Mouse (Mus musculus) cerebellum, adult 11-12 months (tissue): ENCODE measurements around the gene Fars2.
"Not testable (repeated sequence)": the region's sequence is repeated elsewhere in the genome, so short reads cannot be mapped to it uniquely, and the experiment has no call there.

Experiments
- DNase-seq: peaks from one replicate; pipeline ENCODE4 v3.0.0; 2022

The Fars2 gene

DNA sequence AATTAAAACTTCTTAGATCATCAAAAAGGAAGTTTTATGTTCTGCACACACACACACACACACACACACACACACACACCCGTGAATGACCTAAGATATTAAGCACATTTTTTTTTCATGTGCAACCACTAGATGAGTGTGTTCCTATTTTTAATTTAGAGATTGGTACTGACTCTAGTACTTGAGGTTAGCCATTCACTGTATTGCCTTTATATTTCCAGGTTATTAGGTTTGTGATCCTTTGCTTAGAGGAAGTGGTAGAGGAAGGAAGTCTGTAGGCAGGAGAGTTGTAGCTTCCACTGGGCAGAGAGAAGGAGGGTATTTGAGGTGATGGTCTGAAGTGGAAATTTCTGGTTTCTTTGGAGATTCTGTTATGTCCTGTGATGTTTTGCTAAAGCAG lies 28.4 kb downstream of the Fars2 start:
- DNase-seq: no peak

DNA sequence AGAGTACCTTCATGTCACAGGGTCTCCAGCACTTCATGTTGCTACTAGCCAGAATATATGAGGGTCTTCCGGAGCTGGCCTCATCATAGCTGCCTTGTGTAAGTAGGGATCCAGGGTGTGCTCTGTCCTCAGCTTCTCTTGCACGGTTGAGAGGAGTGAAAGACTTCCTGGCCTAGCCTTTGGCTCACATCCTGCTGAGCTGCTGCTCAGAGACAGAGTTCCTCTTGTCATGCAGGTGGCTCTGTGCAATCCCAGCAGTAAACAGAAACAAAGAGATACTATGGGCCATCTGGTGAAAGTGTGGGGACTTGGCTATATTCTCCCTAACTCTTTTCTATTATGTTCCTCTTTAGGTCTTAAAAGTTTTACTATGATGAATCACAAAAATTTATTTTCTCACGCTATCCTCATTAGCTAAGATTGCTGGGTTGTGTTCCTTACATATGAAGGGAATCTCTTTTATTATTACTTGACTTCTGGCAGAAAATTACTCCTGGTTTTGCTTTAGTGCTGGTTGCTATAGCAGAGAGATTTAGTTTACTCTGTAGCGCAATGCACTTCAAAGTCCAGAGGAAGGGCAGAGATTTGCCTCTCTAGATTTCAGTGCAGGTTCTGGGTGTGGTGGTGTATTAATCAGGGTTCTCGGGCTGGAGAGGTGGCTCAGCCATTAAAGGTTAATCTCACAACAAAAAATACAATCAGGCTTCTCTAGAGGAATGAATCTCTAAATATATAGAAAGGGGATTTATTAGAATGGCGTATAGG lies 32.1 kb downstream of the Fars2 start:
- peak; percentile 32 for DNase-seq

DNA sequence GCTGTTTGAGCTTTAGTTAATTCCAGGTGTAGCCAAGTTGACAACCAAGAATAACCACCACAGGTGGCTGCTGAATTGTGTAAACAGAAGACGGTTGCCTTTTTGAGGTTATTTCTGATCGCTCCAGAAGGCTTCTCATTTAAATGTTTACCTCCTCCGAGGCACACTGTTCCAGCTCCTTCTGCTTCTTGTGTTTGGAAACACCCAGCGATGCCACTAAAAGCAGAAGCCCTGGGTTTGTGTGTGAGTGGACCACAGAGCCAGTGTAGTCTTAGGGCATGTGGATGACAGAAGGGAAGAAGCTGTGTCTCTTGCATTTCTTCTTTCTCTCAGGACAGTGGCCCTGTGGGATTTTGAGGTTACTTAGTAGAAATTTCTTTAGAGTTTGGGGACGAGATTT lies 33.1 kb downstream of the Fars2 start:
- no peak for DNase-seq

DNA sequence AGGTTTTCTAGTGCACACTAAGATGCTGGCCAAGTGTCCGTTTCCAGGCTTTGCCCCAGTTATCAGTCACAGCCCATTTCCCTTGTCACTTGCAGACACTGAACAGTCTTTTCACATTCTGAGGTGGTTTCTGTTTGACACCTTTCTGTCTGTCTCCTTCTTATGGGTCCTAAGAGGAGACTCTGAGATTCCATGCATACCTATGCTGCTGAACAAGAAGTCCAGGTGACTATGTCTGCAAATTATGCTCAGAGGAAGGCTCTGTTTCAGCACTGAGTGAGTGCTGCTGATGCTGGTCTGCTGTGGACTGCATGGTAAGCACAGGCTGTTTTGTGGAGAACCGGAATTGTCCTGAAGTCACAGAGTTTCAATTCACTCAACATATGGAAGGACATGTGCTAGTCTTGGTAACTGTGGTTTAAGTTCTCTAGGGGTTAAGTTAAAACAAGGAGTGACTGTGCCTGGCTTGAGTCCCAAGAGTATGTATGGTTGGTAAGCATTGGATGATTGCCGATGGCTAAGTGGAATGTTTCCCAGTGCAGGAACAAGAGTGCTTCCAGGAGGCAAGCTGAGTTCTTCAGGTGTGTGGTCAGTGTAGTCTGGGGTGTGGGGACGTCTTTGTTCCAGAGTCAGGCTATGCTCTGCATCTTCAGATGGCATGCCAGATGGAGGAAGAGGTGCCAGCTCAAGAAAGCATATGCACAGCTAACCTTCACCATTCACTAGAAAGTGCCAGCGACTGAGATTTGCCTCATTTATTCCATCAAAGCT lies 35.7 kb downstream of the Fars2 start:
- peak; percentile 63 for DNase-seq

DNA sequence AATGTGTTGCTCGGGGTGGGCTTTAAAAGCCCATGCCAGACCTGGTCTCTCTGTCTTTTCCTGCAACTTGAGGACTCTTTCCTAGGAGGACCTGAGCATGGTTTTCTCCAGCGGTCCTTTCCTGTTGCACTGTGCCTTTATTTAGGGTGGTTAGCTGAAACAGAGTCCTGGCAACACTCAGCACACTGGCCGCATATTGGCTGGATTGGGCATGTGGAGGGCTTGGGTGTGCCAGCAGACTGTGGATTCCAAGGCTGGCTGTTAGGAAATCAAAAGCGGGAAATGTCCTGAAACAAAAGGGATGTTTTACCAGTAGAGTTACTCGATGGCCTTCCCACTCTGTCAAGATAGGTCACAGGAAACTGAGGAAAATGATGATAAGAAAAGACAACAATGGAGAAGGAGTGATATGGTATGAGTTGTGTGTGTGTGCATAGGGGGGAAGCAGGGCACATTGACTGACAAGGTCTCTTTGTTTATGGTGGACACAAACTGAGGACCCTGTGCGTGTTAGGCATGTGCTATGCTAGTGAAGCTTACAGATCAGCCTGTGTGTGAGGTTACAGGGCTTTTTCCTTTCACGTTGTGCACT lies 39.2 kb downstream of the Fars2 start:
- DNase-seq: no peak

DNA sequence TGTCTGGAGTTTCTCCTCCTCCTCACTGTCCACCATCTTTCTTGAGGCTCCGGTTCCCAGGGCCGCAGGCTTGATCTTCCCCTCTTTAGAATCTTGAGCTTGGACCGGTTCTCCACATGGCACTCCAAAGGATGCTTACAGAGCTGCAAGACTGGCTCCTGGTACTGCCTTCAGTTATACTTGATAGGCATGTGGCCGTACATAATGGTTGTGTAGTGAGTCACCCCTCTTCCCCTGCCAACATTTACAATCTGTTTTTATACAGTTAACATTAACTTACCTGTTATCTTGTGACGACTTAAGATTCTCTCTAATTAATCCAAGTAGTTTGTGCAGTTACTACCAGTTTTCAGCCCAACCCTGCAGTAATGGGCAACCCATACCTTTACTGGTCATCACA lies 46.2 kb downstream of the Fars2 start:
- no peak for DNase-seq

DNA sequence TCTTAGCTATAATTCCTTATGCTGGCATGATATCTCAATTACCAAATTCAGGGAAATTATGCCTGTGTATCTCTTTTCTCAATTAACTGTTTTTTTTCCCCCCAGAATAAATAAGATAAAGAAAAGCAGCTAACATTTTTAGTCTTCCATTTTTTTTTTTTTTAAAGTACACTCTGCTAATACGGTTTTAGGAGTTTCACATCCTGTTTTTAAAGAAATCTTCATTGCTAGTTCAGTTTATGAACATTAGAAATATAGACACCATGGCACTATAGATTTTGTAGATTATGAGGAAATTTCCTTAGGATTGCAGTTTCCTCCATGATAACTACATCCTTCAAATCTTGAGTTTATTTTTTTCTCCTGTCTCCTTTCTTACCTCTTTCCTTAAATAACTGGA lies 46.7 kb downstream of the Fars2 start:
- no peak for DNase-seq

DNA sequence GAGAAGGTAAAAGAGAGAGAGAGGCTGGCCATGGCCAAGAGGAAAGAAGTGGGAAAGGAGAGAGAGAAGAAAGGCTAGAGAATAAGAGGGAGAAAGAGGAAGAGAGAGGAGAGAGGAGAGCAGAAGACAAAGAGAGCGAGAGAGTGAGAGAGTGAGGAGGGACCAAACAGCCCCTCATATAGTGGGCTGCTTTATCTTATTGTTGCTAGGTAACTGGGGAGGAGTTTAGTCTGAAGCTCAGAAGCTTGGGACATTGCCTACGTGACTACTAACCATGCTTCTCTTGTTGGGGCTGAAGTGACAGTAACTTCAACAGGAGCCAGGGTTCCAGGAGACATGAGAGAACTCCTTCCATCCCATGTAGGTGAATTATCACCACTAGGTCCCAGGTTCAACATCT lies 55.8 kb downstream of the Fars2 start:
- not testable (repeated sequence) for DNase-seq

DNA sequence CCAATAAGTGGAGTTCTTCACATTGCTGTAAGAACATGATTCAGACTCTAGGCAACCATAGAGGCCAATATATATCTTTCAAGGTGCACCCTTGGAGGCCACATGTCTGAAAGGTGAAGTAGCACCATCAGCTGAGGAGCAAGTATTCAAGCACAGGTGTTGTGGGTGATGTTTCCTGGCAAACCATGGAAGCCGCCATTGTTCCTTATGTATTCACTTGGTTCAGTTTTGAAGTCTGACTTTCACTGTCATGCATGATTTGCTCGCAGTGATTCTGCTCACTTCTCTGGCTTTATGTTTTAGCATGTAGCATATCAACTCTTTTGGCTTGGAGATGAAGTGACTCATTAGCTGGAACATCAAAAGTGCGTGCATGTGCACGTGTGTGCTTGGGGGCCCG lies 56.9 kb downstream of the Fars2 start:
- no peak for DNase-seq

DNA sequence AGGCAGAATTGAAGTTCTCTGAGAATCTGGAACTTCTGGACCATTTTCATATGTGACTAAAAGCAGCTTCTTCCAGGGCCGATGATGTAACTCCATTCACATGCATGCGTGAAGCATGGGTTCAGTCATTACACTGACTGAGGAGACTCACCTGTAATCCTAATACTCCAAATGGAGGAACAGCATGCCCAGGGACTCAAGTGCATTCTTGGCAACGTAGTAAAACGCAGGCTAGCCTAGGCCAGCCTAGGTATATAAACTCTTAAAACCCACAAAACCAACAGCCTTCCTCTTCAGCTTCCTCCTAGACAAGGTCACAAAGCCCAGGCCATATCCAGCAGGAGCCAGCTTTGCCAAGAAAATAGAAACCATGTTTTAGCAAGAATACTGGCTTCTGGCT lies 57.6 kb downstream of the Fars2 start:
- no peak for DNase-seq

DNA sequence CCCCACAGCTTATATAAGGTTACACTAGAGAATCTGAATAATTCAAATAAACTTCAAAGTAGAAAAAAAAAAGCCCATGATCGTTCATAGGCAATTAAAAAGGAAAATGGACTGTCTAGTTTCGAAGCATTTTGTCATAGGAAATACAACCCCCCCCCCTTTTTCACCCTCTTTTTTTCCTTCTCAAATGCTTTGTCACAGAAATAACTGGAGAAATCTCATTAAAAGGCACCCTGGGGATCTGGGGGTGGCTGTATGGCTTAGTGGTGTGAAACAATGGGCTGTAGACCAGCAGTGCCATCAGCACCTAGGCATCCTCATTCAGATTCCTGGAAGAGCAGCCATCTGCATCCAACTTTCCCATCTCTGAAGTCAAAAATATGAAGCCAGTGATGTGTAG lies 64.0 kb downstream of the Fars2 start:
- DNase-seq: no peak

DNA sequence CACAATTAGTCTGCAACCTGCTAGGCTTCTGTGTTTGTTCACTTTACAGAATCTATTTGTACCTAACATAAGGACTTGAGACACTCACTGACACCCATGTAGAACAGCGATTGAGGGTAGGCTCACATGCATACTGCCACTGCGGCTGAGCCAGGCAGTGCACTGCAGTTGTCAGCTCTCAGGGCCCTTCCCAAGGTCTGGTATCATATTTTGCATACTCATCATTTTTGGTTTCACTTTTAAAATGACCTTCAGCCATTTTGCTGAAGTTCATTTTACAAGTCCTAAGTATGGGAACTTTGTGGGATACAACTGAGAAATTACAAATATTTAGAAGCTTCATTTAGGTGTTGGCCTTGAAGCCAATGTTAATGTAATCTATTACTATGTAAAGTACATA lies 73.4 kb downstream of the Fars2 start:
- DNase-seq: no peak

DNA sequence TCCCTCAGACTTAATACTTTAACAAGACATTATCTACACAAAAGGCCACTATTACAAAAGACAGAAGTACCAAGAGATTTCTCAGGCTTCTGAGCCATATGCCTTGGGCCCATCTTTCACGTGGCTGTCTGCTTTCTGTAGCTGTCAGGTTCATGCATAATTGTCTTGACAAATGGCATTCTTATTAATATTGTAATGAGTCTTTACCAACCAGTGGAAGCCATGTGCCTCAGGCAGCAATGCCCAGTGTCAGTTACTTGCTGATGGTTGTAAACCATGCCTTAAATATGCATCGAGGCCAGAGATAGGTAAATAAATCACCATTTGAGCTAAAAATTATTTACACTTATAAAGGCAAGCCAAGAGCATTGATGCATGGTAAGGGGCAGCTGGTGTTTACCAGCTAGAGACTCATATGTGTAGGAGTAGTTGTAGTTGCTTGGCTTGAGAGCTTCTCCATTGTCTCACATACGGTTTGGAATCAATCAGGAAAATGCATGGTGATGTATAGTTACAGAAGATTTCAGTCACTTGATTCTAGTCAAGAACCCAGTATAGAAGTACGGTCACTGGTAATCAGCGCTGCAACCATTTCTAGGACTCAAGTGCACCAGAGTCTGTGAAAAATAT lies 76.4 kb downstream of the Fars2 start:
- DNase-seq: no peak

DNA sequence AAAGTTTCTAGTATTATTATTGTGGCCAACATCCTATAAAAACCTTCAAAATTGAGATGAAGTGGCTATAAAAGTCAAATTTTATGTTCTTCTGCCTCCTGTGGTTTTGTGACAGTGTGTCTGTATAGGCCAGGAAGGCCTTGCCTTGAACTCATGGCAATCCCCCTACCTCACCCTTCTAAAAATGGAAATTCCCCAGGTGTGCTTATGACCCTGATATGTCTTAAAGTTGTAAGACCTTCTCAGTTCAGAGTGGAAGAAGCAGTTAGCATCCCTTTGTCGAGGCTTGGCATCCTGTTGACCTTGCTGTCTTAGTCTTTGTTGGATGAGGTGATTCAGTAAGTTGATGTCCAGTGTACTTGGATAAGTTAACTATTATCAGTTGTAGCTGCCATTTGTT lies 82.1 kb downstream of the Fars2 start:
- no peak for DNase-seq

DNA sequence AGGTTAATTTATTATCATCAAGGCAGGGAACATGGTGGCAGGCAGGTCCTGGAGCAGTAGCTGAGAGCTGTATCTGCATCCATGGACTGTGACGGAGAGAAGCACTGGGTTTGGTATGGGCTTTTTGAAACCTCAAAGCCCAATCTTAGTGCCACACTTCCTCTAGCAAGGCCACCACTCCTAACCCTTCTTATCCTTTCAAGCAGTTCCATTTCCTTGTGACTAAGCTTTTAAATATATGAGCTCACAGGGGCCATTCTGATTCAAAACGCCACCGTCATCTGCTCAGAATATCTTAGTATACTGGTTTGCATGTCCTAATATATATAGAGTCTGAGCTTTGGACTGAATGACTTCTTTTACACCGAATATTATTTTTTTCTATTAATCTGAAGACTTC lies 83.2 kb downstream of the Fars2 start:
- no peak for DNase-seq

DNA sequence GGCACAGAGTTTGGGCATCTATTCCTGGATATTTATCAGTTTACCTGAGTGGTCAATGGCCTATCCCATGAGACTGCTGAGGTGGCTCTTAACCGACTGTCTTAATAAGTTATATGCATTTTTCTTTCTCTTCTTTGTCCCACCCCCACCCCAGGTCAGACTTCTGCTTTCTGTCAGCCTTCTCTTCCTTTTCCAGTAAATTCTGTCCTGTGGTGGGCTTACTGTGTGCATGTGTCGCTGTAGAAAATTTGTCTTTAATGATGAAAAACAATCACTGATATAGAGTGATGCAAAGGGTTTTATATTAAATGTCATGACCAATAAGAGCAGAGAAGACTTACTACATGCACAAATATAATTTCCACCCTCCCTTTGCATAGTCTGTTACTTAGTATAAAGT lies 85.3 kb downstream of the Fars2 start:
- no peak for DNase-seq

DNA sequence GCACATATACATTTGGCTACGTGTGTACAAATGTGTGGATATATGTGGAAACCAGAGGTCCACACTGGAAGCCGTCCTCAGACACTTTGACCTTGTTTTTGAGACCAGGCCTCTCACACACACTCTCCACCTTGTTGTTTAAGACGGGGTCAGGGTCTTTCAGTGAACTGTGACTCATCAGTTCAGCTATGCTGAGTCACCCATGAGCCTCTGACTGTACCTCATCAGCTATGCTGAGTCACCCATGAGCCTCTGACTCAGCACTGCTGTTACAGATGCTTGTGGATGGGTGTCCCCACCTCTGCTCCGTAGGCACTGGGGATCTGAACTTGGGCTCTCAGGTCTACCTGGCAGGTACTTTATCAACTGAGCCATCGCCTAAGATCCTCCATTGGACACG lies 85.8 kb downstream of the Fars2 start:
- DNase-seq: no peak

DNA sequence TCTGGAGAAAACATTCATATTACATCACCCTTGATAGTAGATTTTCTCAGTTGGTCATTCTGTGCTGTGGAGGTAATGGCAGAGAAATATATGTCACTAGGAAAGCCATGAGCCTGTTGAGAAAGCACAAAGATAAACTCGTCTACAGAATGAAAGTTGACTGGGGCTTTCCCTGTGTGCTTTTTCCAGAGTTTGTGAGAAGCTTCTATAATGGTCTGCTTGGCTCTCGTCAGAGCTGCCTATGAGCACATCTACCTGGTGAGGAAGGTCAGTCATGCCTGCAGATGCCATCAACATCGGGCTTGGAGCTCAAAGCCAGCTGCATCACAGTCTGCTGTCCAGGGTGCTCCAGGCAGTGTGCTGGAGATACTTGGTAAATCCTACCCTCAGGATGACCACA lies 87.1 kb downstream of the Fars2 start:
- no peak for DNase-seq

DNA sequence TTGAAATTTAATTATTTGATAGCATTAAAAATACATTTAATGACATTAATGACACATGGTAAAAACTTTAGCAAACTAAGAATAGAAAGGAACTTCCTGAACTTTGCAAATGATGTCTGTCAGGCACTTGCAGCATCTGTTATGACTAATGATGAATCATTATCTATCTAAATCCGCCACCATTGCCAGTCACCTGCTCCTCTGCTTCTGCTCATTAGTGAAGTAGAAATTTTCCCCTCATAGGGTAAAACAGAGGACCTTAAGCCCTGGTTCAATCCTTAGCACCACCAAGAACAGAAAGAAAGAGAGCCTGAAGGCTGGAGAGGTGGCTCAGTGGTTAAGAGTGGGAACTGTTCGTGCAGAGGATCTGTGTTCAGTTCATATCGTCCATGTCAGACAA lies 93.8 kb downstream of the Fars2 start:
- no peak for DNase-seq

DNA sequence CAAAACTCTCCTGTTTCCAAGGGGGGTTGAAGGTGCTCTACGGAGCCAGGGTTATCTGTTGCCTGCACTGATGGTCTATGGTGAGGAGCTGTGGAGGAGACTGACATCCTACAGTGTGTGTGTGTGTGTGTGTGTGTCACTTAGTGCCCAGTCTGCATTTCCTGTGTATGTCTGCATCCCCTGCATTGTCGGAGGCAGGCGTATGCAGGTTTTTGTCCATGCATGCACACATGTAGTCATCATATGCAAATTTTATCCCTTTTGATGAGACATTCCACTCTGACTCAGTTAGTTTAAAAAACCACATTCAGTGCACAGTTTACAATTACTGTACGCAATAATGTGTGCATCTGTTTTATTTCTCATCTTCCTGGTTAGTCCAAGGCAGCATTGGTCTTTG lies 96.8 kb downstream of the Fars2 start:
- DNase-seq: no peak

DNA sequence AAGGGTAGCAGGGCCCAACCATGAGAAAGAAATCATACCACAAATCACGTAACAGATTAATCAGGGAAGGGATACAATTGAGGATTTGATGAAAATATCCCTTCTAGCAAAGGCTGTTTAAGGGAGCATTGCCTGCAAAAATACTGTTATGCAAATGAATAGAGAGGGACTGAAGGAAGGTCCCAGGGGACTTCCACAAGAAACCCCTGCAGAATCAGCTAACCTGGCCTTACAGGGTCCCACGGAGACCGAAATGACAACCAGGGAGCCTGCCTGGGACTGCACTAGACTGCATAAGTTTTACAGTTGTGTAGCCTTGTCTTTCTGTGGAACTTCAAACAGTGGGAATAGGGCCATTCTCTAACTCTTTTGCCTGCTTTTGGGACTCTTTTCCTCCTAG lies 98.8 kb downstream of the Fars2 start:
- no peak for DNase-seq

DNA sequence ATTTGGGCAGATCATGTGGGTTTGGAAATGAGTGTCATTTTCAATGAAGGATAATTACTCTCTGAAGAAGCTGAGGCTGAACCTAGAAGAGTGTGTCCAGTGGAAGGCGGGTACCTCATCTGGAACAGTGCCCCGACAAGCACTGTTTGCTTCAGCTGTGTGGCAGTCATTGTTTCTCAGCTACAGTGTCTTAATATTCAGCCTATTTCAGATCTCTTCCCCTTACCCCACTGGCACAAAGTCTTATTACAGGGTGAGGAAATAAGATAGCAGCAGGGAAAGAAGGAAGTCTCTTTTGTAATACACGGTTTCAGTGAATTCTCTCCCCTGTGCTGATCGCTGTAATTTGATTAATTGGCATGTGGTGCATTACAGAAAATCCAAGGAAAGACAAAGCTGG lies 101.1 kb downstream of the Fars2 start:
- no peak for DNase-seq

DNA sequence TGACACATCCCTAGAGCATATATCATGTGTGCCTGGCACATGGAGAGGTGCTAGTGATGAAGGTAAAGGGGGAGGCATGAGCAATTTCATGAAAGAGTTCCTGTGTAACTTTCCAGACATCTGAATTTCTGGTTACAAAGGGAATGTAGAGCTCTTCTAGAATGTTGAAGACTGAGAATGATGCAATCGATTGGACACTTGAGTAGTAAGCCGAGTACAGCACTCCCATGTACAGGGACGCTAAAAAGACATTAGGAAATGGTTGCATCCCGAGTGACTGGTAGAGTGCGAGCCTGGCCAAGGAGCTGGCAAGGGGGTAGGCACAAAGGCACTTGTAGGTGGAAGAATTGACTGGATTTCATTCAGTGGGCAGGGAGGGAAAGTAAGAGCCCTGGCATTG lies 102.3 kb downstream of the Fars2 start:
- no peak for DNase-seq

DNA sequence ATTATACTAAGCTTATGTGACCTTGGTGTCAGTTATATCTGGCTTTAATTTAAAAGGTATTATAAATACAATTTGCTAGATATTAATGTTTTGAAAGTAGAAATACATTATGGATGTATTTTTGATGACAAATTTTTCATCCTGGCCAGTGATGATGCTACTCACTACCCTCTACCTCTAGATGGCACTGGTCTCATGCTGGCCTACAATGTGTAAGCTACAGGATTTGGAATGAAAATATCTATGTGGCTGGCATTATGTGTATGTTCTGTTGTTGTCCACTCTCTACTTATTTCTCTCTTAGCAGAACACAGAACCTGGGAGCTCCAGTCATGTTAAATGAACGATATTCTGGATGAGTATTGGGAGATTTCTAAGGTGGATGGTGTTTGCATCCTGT lies 104.7 kb downstream of the Fars2 start:
- no peak for DNase-seq
